Mouse (Mus musculus): ENCODE results near the gene Gm21988.

GRCm38 (mm10) chr11:70193354-70194285 is 46.0 kb downstream of the Gm21988 start:
- TF ChIP-seq CTCF (conservative IDR thresholded peaks at IDR 0.05; ENCODE audit: low read length) = no peak
- TF ChIP-seq NANOG (IDR thresholded peaks at IDR 0.05; ENCODE audit: borderline replicate concordance, low read length) = no peak
- TF ChIP-seq POU5F1 (IDR thresholded peaks at IDR 0.05; ENCODE audit: borderline replicate concordance, low read length) = no peak

Data from E14TG2a.4 (cell line).